Mouse (Mus musculus): ENCODE measurements at regions not wholly inside any gene's neighbourhood (a gene's known extent, or its start where the extent isn't known, plus 50 kb on each side); places are given as distances from the start of the nearest gene placed in this dataset.
A peak's percentile ranks its signal among the peaks of the same experiment; 100 is the strongest.

GRCm38 (mm10) chr1:105900158-105900557 lies 90.0 kb upstream of the Zcchc2 start:
- WGBS = 71% methylated on average over 5 of the region's 5 CpGs
- no peak for DNase-seq (ENCODE audit: low spot score)
- H3K27me3 ChIP-seq (replicated peaks; ENCODE audit: low read depth, poor library complexity, severe bottlenecking) = no peaks in the 10 kb centered on the region
- no peak overlapping the region for H3K4me3 ChIP-seq
- no peaks in the 10 kb centered on the region for H3K36me3 ChIP-seq (replicated peaks)
- H3K27ac ChIP-seq (replicated peaks) = no peak overlapping the region
- H3K9me3 ChIP-seq = no peaks in the 10 kb centered on the region
- 0 out of 2 replicates have a peak, but pooled peaks cover 3% of the 10 kb centered on the region for H3K4me1 ChIP-seq

GRCm38 (mm10) chr1:105900920-105901319 lies 89.3 kb upstream of the Zcchc2 start:
- no peak for DNase-seq (ENCODE audit: low spot score)
- WGBS = 83% methylated on average over 7 of the region's 7 CpGs
- Histone ChIP-seq H3K27me3 (replicated peaks; ENCODE audit: low read depth, poor library complexity, severe bottlenecking) (no peaks in the 10 kb centered on the region), H3K9me3 (no peaks in the 10 kb centered on the region), H3K4me1 (0 out of 2 replicates have a peak, but pooled peaks cover 3% of the 10 kb centered on the region), H3K36me3 (replicated peaks) (no peaks in the 10 kb centered on the region), H3K27ac (replicated peaks) (no peak overlapping the region), H3K4me3 (no peak overlapping the region)

GRCm38 (mm10) chr1:105903286-105904115 lies 86.7 kb upstream of the Zcchc2 start:
- 0 out of 2 replicates have a peak, but pooled peaks cover 7% of the 10 kb centered on the region for H3K4me1 ChIP-seq
- 73% methylated on average over 8 of the region's 8 CpGs for WGBS
- H3K36me3 ChIP-seq (replicated peaks) = no peaks in the 10 kb centered on the region
- H3K27ac ChIP-seq (replicated peaks) = no peak overlapping the region
- H3K4me3 ChIP-seq = no peak overlapping the region
- no peaks in the 10 kb centered on the region for H3K9me3 ChIP-seq
- DNase-seq (ENCODE audit: low spot score) = no peak
- H3K27me3 ChIP-seq (replicated peaks; ENCODE audit: low read depth, poor library complexity, severe bottlenecking) = no peaks in the 10 kb centered on the region

- no peak overlapping the region for H3K4me3 ChIP-seq
- DNase-seq (ENCODE audit: low spot score) = no peak
- no peaks in the 10 kb centered on the region for H3K27me3 ChIP-seq (replicated peaks; ENCODE audit: low read depth, poor library complexity, severe bottlenecking)
- no peak overlapping the region for H3K27ac ChIP-seq (replicated peaks)
- 0 out of 2 replicates have a peak, but pooled peaks cover 8% of the 10 kb centered on the region for H3K4me1 ChIP-seq
- no peaks in the 10 kb centered on the region for H3K9me3 ChIP-seq
- 88% methylated on average over 3 of the region's 3 CpGs for WGBS
- no peaks in the 10 kb centered on the region for H3K36me3 ChIP-seq (replicated peaks)
Observed at GRCm38 (mm10) chr1:105904737-105905136, 85.5 kb upstream of the Zcchc2 start.

GRCm38 (mm10) chr1:105905785-105906426 lies 84.3 kb upstream of the Zcchc2 start:
- Histone ChIP-seq H3K27ac (replicated peaks) (no peak overlapping the region), H3K4me3 (no peak overlapping the region), H3K9me3 (no peaks in the 10 kb centered on the region), H3K27me3 (replicated peaks; ENCODE audit: low read depth, poor library complexity, severe bottlenecking) (no peaks in the 10 kb centered on the region), H3K4me1 (0 out of 2 replicates have a peak, but pooled peaks cover 5% of the 10 kb centered on the region), H3K36me3 (replicated peaks) (no peaks in the 10 kb centered on the region)
- no peak for DNase-seq (ENCODE audit: low spot score)
- 76% methylated on average over 9 of the region's 9 CpGs for WGBS

- H3K36me3 ChIP-seq (replicated peaks) = no peaks in the 10 kb centered on the region
- no peak overlapping the region for H3K27ac ChIP-seq (replicated peaks)
- no peak for DNase-seq (ENCODE audit: low spot score)
- peaks cover 7% of the 10 kb centered on the region; the same call in 1 of the 2 replicates for H3K4me1 ChIP-seq
- no peaks in the 10 kb centered on the region for H3K9me3 ChIP-seq
- H3K27me3 ChIP-seq (replicated peaks; ENCODE audit: low read depth, poor library complexity, severe bottlenecking) = no peaks in the 10 kb centered on the region
- WGBS = 85% methylated on average over 2 of the region's 2 CpGs
- H3K4me3 ChIP-seq = no peak overlapping the region
Observed at GRCm38 (mm10) chr1:105906427-105906798, 83.8 kb upstream of the Zcchc2 start.

GRCm38 (mm10) chr1:105908029-105908876 lies 82.0 kb upstream of the Zcchc2 start:
- DNase-seq (ENCODE audit: low spot score) = no peak
- Histone ChIP-seq H3K4me3 (no peak overlapping the region), H3K9me3 (no peaks in the 10 kb centered on the region), H3K36me3 (replicated peaks) (no peaks in the 10 kb centered on the region), H3K27me3 (replicated peaks; ENCODE audit: low read depth, poor library complexity, severe bottlenecking) (no peaks in the 10 kb centered on the region), H3K27ac (replicated peaks) (no peak overlapping the region), H3K4me1 (peaks cover 14% of the 10 kb centered on the region)
- WGBS = 44% methylated on average over 15 of the region's 15 CpGs

GRCm38 (mm10) chr1:105909121-105909520 lies 81.1 kb upstream of the Zcchc2 start:
- 81% methylated on average over 4 of the region's 4 CpGs for WGBS
- H3K9me3 ChIP-seq = no peaks in the 10 kb centered on the region
- no peak overlapping the region for H3K27ac ChIP-seq (replicated peaks)
- peaks cover 14% of the 10 kb centered on the region for H3K4me1 ChIP-seq
- DNase-seq (ENCODE audit: low spot score) = no peak
- H3K4me3 ChIP-seq = no peak overlapping the region
- H3K27me3 ChIP-seq (replicated peaks; ENCODE audit: low read depth, poor library complexity, severe bottlenecking) = no peaks in the 10 kb centered on the region
- no peaks in the 10 kb centered on the region for H3K36me3 ChIP-seq (replicated peaks)

- H3K36me3 ChIP-seq (replicated peaks) = no peaks in the 10 kb centered on the region
- no peaks in the 10 kb centered on the region for H3K9me3 ChIP-seq
- peak; percentile 15 for DNase-seq (ENCODE audit: low spot score)
- 23% methylated on average over 3 of the region's 3 CpGs for WGBS
- H3K4me3 ChIP-seq = no peak overlapping the region
- no peak overlapping the region; the same call in 1 of the 2 replicates for H3K27ac ChIP-seq (replicated peaks)
- no peaks in the 10 kb centered on the region for H3K27me3 ChIP-seq (replicated peaks; ENCODE audit: low read depth, poor library complexity, severe bottlenecking)
- peaks cover 14% of the 10 kb centered on the region for H3K4me1 ChIP-seq
Observed at GRCm38 (mm10) chr1:105911714-105912113, 78.5 kb upstream of the Zcchc2 start.

GRCm38 (mm10) chr1:105921842-105922241 lies 68.4 kb upstream of the Zcchc2 start:
- no peaks in the 10 kb centered on the region for H3K36me3 ChIP-seq (replicated peaks)
- no peak overlapping the region for H3K4me3 ChIP-seq
- WGBS = 84% methylated on average over 4 of the region's 4 CpGs
- no peak for DNase-seq (ENCODE audit: low spot score)
- no peaks in the 10 kb centered on the region for H3K9me3 ChIP-seq
- no peak overlapping the region for H3K27ac ChIP-seq (replicated peaks)
- H3K4me1 ChIP-seq = no peaks in the 10 kb centered on the region
- no peaks in the 10 kb centered on the region for H3K27me3 ChIP-seq (replicated peaks; ENCODE audit: low read depth, poor library complexity, severe bottlenecking)

GRCm38 (mm10) chr1:105922586-105922985 lies 67.6 kb upstream of the Zcchc2 start:
- no peak for DNase-seq (ENCODE audit: low spot score)

GRCm38 (mm10) chr1:105923001-105923400 lies 67.2 kb upstream of the Zcchc2 start:
- H3K4me1 ChIP-seq = no peaks in the 10 kb centered on the region
- H3K27me3 ChIP-seq (replicated peaks; ENCODE audit: low read depth, poor library complexity, severe bottlenecking) = no peaks in the 10 kb centered on the region
- H3K4me3 ChIP-seq = no peak overlapping the region
- H3K9me3 ChIP-seq = no peaks in the 10 kb centered on the region
- no peaks in the 10 kb centered on the region for H3K36me3 ChIP-seq (replicated peaks)
- WGBS = 76% methylated on average over 3 of the region's 3 CpGs
- no peak overlapping the region for H3K27ac ChIP-seq (replicated peaks)
- DNase-seq (ENCODE audit: low spot score) = no peak

More at GRCm38 (mm10) chr1:105922586-105922985, 67.6 kb upstream of the Zcchc2 start:
- Histone ChIP-seq H3K4me3 (no peak overlapping the region), H3K4me1 (no peaks in the 10 kb centered on the region), H3K27me3 (replicated peaks; ENCODE audit: low read depth, poor library complexity, severe bottlenecking) (no peaks in the 10 kb centered on the region), H3K36me3 (replicated peaks) (no peaks in the 10 kb centered on the region), H3K27ac (replicated peaks) (no peak overlapping the region), H3K9me3 (no peaks in the 10 kb centered on the region)

Measured in embryonic facial prominence, embryonic 10.5 days (tissue).